Mouse (Mus musculus): Measurements from ENCODE around the gene Rpusd1. TPM values are rescaled to one million over a fixed set of nuclear protein-coding genes. Genes with fewer than 3 reads are reported as not detected.

Gene Rpusd1
- polyA plus RNA-seq, 1 experiment: 20.7 TPM

GRCm38 (mm10) chr17:25716130-25716529, 11.3 kb upstream of the Rpusd1 start:
- Histone ChIP-seq H3K36me3 (ENCODE audit: control insufficient read depth, insufficient read depth) (no peaks in the 10 kb centered on the region), H3K79me3 (ENCODE audit: low read depth) (no peaks in the 10 kb centered on the region), H3ac (ENCODE audit: control insufficient read depth, insufficient read length, low read depth) (no peak overlapping the region), H3K4me3 (ENCODE audit: insufficient read depth, poor library complexity, severe bottlenecking) (no peak overlapping the region), H3K27me3 (ENCODE audit: control insufficient read depth, insufficient read depth, insufficient read length) (peaks cover 9% of the 10 kb centered on the region), H3K79me2 (ENCODE audit: control insufficient read depth, insufficient read depth) (no peaks in the 10 kb centered on the region)
- no peak for TF ChIP-seq MYOG (IDR thresholded peaks at IDR 0.05; ENCODE audit: control insufficient read depth, extremely low read depth, insufficient read length)

GRCm38 (mm10) chr17:25716711-25717637, 10.5 kb upstream of the Rpusd1 start, which contains the start of gene Gng13:
Gene Gng13, plus strand, starts transcription at chr17:25717171.
- H3K79me2 ChIP-seq (ENCODE audit: control insufficient read depth, insufficient read depth): no peaks in the 10 kb centered on the region
- no peaks in the 10 kb centered on the region for H3K79me3 ChIP-seq (ENCODE audit: low read depth)
- TF ChIP-seq MYOG (IDR thresholded peaks at IDR 0.05; ENCODE audit: control insufficient read depth, extremely low read depth, insufficient read length) (no peak), CEBPB (IDR thresholded peaks at IDR 0.05; ENCODE audit: low read depth) (no peak)
- H3ac ChIP-seq (ENCODE audit: control insufficient read depth, insufficient read length, low read depth): no peak within 1 kb of the TSS
- peaks cover 9% of the 10 kb centered on the region for H3K27me3 ChIP-seq (ENCODE audit: control insufficient read depth, insufficient read depth, insufficient read length)
- H3K4me3 ChIP-seq (ENCODE audit: insufficient read depth, poor library complexity, severe bottlenecking): no peak within 1 kb of the TSS
- H3K36me3 ChIP-seq (ENCODE audit: control insufficient read depth, insufficient read depth): no peaks in the 10 kb centered on the region

- no peaks in the 10 kb centered on the region for H3K79me2 ChIP-seq (ENCODE audit: control insufficient read depth, insufficient read depth)
- H3K27me3 ChIP-seq (ENCODE audit: control insufficient read depth, insufficient read depth, insufficient read length): peaks cover 9% of the 10 kb centered on the region
- no peak overlapping the region for H3ac ChIP-seq (ENCODE audit: control insufficient read depth, insufficient read length, low read depth)
- H3K36me3 ChIP-seq (ENCODE audit: control insufficient read depth, insufficient read depth): no peaks in the 10 kb centered on the region
- no peak overlapping the region for H3K4me3 ChIP-seq (ENCODE audit: insufficient read depth, poor library complexity, severe bottlenecking)
- H3K79me3 ChIP-seq (ENCODE audit: low read depth): no peaks in the 10 kb centered on the region
- TF ChIP-seq MYOD1 (IDR thresholded peaks at IDR 0.05; ENCODE audit: control insufficient read depth, insufficient read length, low read depth) (no peak), USF1 (IDR thresholded peaks at IDR 0.05; ENCODE audit: low read depth) (no peak)
Observed at GRCm38 (mm10) chr17:25717691-25718090, 9.8 kb upstream of the Rpusd1 start.

- no peak overlapping the region for H3K4me3 ChIP-seq (ENCODE audit: insufficient read depth, poor library complexity, severe bottlenecking)
- TF ChIP-seq MYOD1 (IDR thresholded peaks at IDR 0.05; ENCODE audit: control insufficient read depth, insufficient read length, low read depth) (no peak), MAX (IDR thresholded peaks at IDR 0.05) (no peak), MYOG (IDR thresholded peaks at IDR 0.05; ENCODE audit: control insufficient read depth, extremely low read depth, insufficient read length) (no peak), USF1 (IDR thresholded peaks at IDR 0.05; ENCODE audit: low read depth) (no peak), FOSL1 (IDR thresholded peaks at IDR 0.05; ENCODE audit: insufficient read depth, low read length, poor library complexity, severe bottlenecking) (no peak), CEBPB (IDR thresholded peaks at IDR 0.05; ENCODE audit: low read depth) (no peak), CTCF (IDR thresholded peaks at IDR 0.05; ENCODE audit: control insufficient read depth, insufficient read depth, insufficient read length) (no peak)
- H3ac ChIP-seq (ENCODE audit: control insufficient read depth, insufficient read length, low read depth): no peak overlapping the region
- peaks cover 7% of the 10 kb centered on the region for H3K79me2 ChIP-seq (ENCODE audit: control insufficient read depth, insufficient read depth)
- H3K79me3 ChIP-seq (ENCODE audit: low read depth): peaks cover 3% of the 10 kb centered on the region
- H3K27me3 ChIP-seq (ENCODE audit: control insufficient read depth, insufficient read depth, insufficient read length): peaks cover 4% of the 10 kb centered on the region
- H3K36me3 ChIP-seq (ENCODE audit: control insufficient read depth, insufficient read depth): peaks cover 3% of the 10 kb centered on the region
Observed at GRCm38 (mm10) chr17:25721476-25721875, 6.0 kb upstream of the Rpusd1 start.

GRCm38 (mm10) chr17:25723470-25723869, 4.0 kb upstream of the Rpusd1 start:
- Histone ChIP-seq H3K79me3 (ENCODE audit: low read depth) (peaks cover 6% of the 10 kb centered on the region), H3K4me3 (ENCODE audit: insufficient read depth, poor library complexity, severe bottlenecking) (no peak overlapping the region), H3K27me3 (ENCODE audit: control insufficient read depth, insufficient read depth, insufficient read length) (no peaks in the 10 kb centered on the region), H3K36me3 (ENCODE audit: control insufficient read depth, insufficient read depth) (peaks cover 3% of the 10 kb centered on the region), H3K79me2 (ENCODE audit: control insufficient read depth, insufficient read depth) (peaks cover 23% of the 10 kb centered on the region), H3ac (ENCODE audit: control insufficient read depth, insufficient read length, low read depth) (no peak overlapping the region)
- TF ChIP-seq MAX (IDR thresholded peaks at IDR 0.05) (no peak), MYOG (IDR thresholded peaks at IDR 0.05; ENCODE audit: control insufficient read depth, extremely low read depth, insufficient read length) (no peak), MYOD1 (IDR thresholded peaks at IDR 0.05; ENCODE audit: control insufficient read depth, insufficient read length, low read depth) (no peak), USF1 (IDR thresholded peaks at IDR 0.05; ENCODE audit: low read depth) (no peak), FOSL1 (IDR thresholded peaks at IDR 0.05; ENCODE audit: insufficient read depth, low read length, poor library complexity, severe bottlenecking) (no peak), CTCF (IDR thresholded peaks at IDR 0.05; ENCODE audit: control insufficient read depth, insufficient read depth, insufficient read length) (no peak), CEBPB (IDR thresholded peaks at IDR 0.05; ENCODE audit: low read depth) (no peak)

- TF ChIP-seq CTCF (IDR thresholded peaks at IDR 0.05; ENCODE audit: control insufficient read depth, insufficient read depth, insufficient read length): no peak
- TF ChIP-seq MYOG (IDR thresholded peaks at IDR 0.05; ENCODE audit: control insufficient read depth, extremely low read depth, insufficient read length): no peak
- TF ChIP-seq CEBPB (IDR thresholded peaks at IDR 0.05; ENCODE audit: low read depth): no peak
- no peak for TF ChIP-seq USF1 (IDR thresholded peaks at IDR 0.05; ENCODE audit: low read depth)
- TF ChIP-seq FOSL1 (IDR thresholded peaks at IDR 0.05; ENCODE audit: insufficient read depth, low read length, poor library complexity, severe bottlenecking): no peak
- TF ChIP-seq MYOD1 (IDR thresholded peaks at IDR 0.05; ENCODE audit: control insufficient read depth, insufficient read length, low read depth): no peak
- TF ChIP-seq MAX (IDR thresholded peaks at IDR 0.05): no peak
- H3K36me3 ChIP-seq (ENCODE audit: control insufficient read depth, insufficient read depth): peaks cover 3% of the 10 kb centered on the region
- H3ac ChIP-seq (ENCODE audit: control insufficient read depth, insufficient read length, low read depth): no peak overlapping the region
- peaks cover 6% of the 10 kb centered on the region for H3K79me3 ChIP-seq (ENCODE audit: low read depth)
- H3K27me3 ChIP-seq (ENCODE audit: control insufficient read depth, insufficient read depth, insufficient read length): no peaks in the 10 kb centered on the region
- peaks cover 28% of the 10 kb centered on the region for H3K79me2 ChIP-seq (ENCODE audit: control insufficient read depth, insufficient read depth)
- H3K4me3 ChIP-seq (ENCODE audit: insufficient read depth, poor library complexity, severe bottlenecking): no peak overlapping the region
Observed at GRCm38 (mm10) chr17:25723919-25724318, 3.6 kb upstream of the Rpusd1 start.

Measured in C2C12 (cell line).